Mouse (Mus musculus) heart, postnatal 0 days (tissue): ENCODE data around the gene Grik4.

Source experiments
- CTCF ChIP-seq: IDR thresholded peaks from 2 replicates; pipeline ENCODE4 v1.5.1; 2016; ENCODE audit warnings: antibody characterized with exemption, control low read depth, low read depth
- EP300 ChIP-seq: IDR thresholded peaks from 2 replicates; pipeline ENCODE4 v1.6.1; 2016; ENCODE audit warnings: antibody characterized with exemption, low read depth

- TF ChIP-seq CTCF (peak; percentile 92), EP300 (no peak)
Observed at GRCm38 (mm10) chr9:42550116-42550515, 394.2 kb downstream of the Grik4 start.
